Mouse (Mus musculus): ENCODE measurements around the gene Dpp4.

The Dpp4 gene

GRCm38 (mm10) chr2:62360872-62361271, 51.2 kb downstream of the Dpp4 start:
- no peak for DNase-seq (ENCODE audit: low spot score)

DNA sequence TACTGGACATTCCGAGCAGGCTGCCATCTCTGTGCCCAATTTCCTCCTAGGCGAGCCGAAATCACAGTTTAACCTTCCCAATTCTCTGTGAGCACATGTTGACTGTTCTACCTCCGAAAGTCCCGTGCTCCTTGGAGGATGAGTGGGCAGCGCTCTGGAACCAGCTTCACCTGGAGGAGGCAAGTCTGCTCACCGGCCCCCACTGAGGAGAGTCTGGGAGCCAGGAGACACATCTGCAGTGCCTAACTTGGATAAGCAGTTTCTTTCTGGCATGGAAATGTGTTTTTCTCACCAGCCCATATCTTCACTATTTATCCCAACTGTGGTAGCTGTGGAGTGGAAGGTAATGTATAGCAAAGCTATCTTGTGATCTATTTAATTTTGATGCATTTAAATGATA, 54.8 kb downstream of the Dpp4 start:
- DNase-seq (ENCODE audit: low spot score): no peak

DNA sequence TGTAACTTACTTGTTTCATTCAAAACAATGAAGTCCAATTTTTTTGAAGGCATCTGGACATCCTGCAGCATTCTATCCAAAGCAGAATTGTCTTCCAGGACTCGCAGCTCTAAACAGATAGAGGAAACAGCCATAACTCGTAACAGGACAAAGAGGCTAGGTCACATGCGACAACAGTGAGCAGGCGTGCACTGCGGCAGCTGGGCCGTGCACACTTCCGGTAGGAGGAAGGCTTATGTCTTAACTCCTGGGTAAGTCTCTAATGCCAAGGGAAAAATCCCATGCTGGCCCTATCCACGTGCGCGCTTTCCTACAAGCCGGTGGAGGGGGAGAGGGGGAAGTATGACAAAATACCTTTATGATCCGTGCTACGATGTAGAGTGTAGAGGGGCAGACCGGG, 55.4 kb downstream of the Dpp4 start:
- DNase-seq (ENCODE audit: low spot score): no peak

GRCm38 (mm10) chr2:62355766-62356165, 56.3 kb downstream of the Dpp4 start:
- no peak for DNase-seq (ENCODE audit: low spot score)

- DNase-seq (ENCODE audit: low spot score): no peak
These were observed 60.0 kb downstream of the Dpp4 start for GRCm38 (mm10) chr2:62352035-62352434.

GRCm38 (mm10) chr2:62347762-62348161, 64.3 kb downstream of the Dpp4 start:
- DNase-seq (ENCODE audit: low spot score): no peak

DNA sequence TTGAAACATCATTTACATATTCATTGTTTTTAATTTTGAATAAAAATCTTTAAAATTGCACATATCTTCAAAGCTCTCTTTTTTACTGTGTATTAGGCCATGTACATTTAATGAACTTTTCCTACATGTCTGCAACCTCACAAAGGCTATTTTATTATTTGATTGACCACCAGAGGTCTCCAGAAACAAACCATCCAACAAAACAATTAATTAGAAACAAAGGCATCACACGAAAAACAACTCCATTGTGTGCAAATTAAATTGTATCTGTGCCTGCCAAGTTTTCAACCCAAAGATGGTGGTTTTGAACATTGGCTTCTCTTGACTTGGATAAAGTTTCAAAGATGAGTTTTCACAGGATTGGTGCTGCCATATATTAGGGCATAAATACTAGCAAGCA, 65.3 kb downstream of the Dpp4 start:
- no peak for DNase-seq (ENCODE audit: low spot score)

DNA sequence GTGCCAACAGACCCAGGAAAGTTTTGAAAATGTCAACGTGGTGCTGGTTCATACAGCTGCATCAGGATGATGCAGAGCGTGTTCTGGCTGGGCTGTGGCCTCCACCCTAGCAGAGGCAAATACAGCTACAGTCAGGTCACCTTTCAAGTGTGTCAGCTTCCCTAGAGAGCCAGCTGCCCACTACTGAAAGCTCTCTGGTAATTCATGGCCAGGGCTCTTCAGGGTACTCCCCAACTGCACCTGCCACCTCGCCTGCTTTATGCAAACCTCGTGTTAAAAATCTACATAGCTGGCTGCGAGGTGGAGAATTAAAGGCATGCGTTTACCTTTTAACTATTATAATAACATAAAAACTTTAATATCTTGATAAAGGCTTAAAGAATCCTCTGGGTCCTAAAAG, 67.7 kb downstream of the Dpp4 start:
- DNase-seq (ENCODE audit: low spot score): no peak

GRCm38 (mm10) chr2:62341734-62342128, 70.3 kb downstream of the Dpp4 start:
- DNase-seq (ENCODE audit: low spot score): no peak

DNA sequence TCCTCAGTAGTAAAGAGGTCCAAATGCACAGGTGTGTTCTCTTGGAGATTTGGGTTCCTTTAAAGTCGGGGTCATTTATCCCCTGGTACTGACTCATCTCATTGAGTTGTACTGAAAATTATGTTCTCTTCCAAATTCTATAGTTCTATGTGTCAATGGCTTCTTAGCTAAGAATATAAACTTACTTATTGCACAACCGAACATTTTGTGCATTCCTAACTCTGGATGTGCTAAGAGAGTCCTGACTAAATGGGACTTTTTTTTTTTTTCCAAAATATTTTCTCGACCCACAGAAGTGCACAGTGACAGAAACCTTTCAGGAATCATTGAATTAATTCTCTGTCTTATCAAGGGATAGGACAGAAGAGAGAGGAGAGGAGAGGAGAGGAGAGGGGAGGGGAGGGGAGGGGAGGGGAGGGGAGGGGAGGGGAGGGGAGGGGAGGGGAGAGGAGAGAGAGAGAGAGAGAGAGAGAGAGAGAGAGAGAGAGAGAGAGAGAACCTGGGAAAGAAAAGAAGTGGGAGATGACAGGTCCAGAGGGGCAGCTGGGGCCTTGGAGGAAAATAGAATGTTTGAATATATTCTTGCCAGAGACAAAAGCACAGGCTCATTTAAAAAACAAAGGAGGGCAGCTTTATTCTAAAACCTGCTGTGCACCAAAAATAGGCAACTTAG, 70.8 kb downstream of the Dpp4 start:
- no peak for DNase-seq (ENCODE audit: low spot score)

GRCm38 (mm10) chr2:62339222-62339944, 72.6 kb downstream of the Dpp4 start:
- no peak for DNase-seq (ENCODE audit: low spot score)

DNA sequence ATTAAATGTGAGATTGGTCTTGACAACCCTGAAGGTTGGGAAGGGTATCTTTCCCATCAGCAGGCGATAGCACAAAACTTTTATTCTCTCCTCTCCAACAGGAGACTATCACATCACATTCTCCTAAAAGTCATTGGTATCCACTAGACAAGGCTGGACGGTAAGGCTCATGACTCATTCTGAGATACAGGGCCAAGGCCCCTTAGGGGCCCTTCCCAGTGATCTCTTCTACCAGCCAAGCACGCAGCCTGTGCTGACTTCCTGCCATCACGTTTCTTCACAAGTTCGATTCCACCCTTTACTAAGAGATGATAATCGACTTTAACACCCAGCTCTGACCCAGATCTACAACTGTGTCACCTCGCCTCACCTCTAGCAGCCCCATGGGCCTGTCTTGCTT, 74.9 kb downstream of the Dpp4 start:
- DNase-seq (ENCODE audit: low spot score): no peak

- DNase-seq (ENCODE audit: low spot score): no peak
These were observed 77.4 kb downstream of the Dpp4 start for GRCm38 (mm10) chr2:62334397-62335243.

DNA sequence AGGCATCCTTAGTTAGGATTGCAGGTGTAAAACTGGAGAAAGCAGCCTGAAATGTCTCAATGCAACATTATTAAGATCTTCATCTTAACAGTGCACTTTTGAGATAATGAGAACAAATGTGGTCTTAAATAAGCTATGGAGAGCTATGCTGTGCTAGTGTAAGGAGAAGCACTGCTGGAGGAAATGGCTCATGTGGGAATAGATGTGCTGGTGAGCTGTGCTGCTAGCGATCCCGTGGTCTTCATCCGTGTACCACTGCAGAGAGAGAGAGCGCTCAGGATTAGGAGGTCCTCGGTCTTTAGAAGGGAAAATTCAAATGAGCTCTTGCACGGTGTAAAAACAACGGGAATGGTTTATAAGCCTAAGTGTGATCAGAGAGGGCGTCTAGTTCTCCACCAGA, 79.6 kb downstream of the Dpp4 start:
- DNase-seq (ENCODE audit: low spot score): no peak

DNA sequence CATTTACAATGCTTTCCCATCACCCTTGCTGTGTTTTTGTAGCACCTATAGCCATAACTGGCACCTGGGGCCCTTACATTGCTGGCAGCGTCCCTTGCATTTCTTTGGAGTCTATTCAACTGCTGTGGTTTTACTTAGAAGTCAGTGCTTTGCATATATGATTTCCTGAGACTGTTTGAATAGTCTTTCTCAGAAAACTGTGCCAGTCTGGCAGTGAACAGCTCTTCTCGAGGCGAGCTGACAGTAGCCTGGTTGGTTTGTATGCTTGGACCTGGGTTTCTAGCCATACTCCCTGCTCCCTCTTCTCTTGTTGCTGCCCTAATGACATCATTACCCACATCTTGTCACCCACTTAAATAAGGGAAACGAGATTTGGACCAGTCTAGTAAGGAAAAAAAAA, 80.1 kb downstream of the Dpp4 start:
- no peak for DNase-seq (ENCODE audit: low spot score)

GRCm38 (mm10) chr2:62325388-62325787, 86.6 kb downstream of the Dpp4 start:
- no peak for DNase-seq (ENCODE audit: low spot score)

DNA sequence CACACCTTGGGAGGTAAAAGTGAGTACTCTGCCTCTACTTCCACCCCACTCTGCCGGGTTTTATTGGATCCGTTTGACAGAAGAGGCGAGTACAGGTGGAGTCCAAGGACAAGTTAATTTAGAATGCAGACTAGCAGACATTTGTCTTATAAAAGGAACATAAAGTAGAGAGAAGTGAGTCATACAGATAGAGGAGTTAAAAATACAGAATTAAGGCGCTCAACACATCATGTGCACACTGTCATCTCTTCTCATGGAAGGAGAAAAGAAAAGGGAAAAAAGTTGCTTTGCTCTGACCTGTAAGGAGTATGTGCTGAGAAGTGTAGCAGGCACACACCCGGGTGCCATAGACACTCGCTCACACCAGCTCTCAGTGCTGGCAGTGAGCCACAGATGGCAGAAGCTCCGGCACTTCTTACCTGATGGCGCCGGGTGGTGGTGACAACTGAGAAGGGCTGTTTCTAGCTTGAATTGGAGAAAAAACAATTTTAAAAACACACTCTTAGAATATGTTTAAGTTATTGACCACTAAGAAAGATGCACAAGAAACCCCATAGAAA, 88.9 kb downstream of the Dpp4 start:
- no peak for DNase-seq (ENCODE audit: low spot score)

- no peak for DNase-seq (ENCODE audit: low spot score)
These were observed 92.5 kb downstream of the Dpp4 start for GRCm38 (mm10) chr2:62319489-62319888.

DNA sequence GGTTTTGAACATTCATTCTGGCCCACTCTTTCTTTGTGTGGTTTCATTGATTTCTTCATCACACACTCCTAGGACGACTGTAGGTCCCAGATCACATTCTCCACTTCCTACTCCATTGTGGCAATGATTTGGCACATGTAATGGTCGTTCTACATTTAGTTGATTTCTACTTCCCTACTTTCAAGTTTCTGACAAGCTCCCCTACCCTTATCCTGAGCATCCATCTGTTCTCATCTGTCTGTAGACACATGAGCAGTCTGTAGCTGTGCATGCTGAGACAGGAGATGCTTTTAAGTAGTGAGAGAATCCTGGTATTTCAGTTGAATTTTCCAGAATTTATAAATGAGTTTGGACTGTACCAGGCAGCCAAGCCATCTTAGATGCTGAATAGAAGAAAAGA, 95.1 kb downstream of the Dpp4 start:
- no peak for DNase-seq (ENCODE audit: low spot score)

DNA sequence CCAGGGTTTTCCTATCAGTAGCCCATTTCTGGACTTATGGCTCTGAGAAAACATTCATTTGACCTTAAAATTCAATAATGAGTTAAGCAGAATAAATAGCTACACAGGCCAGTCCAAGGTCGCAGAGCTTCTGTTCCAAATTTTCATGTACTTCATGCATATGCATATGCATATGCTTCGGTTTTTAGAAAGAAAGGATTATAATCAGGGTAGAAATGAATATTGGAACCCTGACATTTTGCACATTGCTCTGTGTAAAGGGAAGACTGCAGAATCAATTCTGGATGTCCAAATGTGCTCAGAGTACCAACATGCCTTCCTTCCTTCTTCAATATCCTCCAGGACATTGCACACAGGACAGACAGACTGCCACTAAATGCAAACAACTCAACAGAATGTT, 104.6 kb downstream of the Dpp4 start:
- DNase-seq (ENCODE audit: low spot score): no peak

- no peak for DNase-seq (ENCODE audit: low spot score)
These were observed 105.1 kb downstream of the Dpp4 start for GRCm38 (mm10) chr2:62306978-62307377.

DNA sequence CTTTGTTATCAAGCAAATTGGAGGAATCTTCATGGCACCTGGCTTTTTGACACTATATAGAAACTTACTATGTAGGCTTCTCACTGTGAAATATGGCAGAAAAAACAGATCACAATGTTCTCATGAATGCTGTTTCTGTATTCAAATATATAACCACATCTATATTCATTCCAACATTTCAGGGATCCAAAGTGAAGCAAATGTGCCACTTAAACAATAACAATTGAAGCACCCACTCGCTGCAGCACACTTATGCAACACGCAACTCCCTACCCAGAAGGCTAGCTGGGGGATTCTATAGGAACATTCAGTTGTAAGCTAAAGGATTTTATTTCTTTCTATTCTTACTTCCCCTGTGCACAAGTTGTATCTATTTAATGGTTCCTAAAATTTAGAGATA, 110.3 kb downstream of the Dpp4 start:
- no peak for DNase-seq (ENCODE audit: low spot score)

DNA sequence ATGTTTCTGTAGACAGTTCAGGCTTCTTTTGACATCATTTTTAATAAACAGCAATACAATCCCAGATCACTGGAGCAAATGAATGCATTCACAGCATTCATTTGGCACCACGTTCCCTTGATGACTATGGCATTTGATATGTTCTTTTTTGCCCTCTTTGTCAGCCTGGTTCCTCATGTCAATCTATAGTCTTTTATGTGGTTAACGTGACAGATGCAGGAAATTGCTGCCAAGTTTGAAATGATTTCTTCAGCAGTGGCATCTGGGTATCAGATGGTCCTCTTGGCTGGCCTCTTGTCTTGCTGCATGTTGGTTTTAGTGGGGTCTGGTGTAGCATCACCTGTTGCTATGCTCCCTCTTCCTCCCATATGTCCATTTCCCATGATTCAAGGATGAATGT, 118.2 kb downstream of the Dpp4 start:
- no peak for DNase-seq (ENCODE audit: low spot score)

All from urinary bladder, postnatal 25 days (tissue).